Mouse (Mus musculus): ENCODE results near the gene Zpr1. TPM values are rescaled to one million over a fixed set of nuclear protein-coding genes. Genes with fewer than 3 reads are reported as not detected.
"Not testable (repeated sequence)": the region's sequence is repeated elsewhere in the genome, so short reads cannot be mapped to it uniquely, and the experiment has no call there.

The Zpr1 gene
- total RNA-seq, 4 experiments from 2014 or later: 38.6 to 52.6 (median 42.0) TPM

GRCm38 (mm10) chr9:46259111-46259510, 13.8 kb upstream of the Zpr1 start:
- no peak for DNase-seq (ENCODE audit: low spot score in 2 of 2)

GRCm38 (mm10) chr9:46261131-46261530, 11.7 kb upstream of the Zpr1 start:
- DNase-seq (ENCODE audit: low spot score in 2 of 2): no peak

GRCm38 (mm10) chr9:46268343-46268873, 4.5 kb upstream of the Zpr1 start, which contains the start of gene Apoa5:
Apoa5 (plus strand) TSS chr9:46268633.
- no peak for DNase-seq (ENCODE audit: low spot score in 2 of 2)

GRCm38 (mm10) chr9:46269125-46269524, 3.7 kb upstream of the Zpr1 start:
- no peak for DNase-seq (ENCODE audit: low spot score in 2 of 2)

DNA sequence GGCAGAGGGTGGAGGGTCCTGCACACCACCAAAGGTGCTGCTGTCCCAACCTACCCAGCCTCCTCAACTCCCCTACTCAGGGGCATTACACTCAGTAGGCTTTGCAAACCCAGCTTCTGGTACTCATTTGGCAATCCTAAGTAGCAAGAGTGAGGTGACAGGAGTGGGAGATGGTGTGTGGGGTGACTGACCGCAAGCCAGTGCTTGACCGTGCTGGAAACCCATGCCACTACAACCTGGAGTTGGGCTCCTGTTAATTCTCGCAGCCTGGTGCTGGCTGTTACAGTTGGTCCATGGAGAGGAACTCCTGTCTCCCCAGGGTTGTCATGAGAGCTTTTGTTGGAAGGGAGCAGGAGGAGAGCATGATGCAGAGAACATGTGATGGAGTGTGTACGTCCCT, 2.1 kb upstream of the Zpr1 start:
- no peak for DNase-seq (ENCODE audit: low spot score in 2 of 2)

- DNase-seq (ENCODE audit: low spot score in 2 of 2): no peak
Measured at GRCm38 (mm10) chr9:46272070-46272469, 794 bp upstream of the Zpr1 start.

DNA sequence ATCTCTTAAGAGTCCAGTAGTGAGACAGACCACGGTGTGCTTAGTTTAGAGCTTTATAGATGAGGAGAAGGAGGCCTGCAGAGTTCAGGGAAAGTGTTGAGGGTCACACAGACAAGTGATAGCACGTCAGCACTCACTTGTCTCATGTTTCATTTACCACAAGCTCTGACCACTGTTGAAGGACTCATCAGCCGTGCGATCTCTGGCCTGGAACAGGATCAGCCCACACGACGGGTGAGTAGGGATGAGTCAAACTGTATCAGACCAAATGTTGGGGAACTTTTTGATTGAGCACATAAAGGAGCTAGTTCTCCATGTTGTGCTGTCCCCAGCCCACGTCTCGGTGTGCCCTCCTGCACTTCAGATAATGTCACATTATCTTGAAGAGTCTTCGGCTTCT, 1.6 kb downstream of the Zpr1 start:
- DNase-seq (ENCODE audit: low spot score in 2 of 2): no peak

GRCm38 (mm10) chr9:46282631-46283436, 10.0 kb downstream of the Zpr1 start, which contains the start of gene Bud13:
Bud13 (plus strand) TSS chr9:46283008.
- peak; percentile 85 to 92 for DNase-seq (ENCODE audit: low spot score in 2 of 2)

DNA sequence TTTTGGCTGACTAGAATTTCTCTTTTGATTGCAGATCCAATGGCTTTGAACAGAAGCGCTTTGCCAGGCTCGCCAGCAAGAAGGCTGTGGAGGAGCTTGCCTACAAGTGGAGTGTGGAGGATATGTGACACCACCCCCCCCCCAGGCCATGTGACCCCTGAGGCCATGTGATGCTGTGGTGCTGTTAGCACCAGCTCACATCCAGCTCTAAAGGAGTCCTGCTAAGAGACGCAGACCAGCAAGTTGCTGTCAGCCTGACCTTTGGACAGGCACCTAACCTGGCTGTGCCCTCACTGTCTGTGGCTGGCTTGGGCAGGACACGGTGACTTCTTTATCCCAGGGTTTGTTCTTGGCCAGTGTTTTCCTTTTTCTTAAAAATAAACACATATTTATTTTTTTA, 25.5 kb downstream of the Zpr1 start:
- DNase-seq (ENCODE audit: low spot score in 2 of 2): no peak

GRCm38 (mm10) chr9:46302142-46302541, 29.3 kb downstream of the Zpr1 start:
- peak in 1 of 2 experiments; percentile 64 for DNase-seq (ENCODE audit: low spot score in 2 of 2)

- DNase-seq (ENCODE audit: low spot score in 2 of 2): no peak
Measured at GRCm38 (mm10) chr9:46309121-46309520, 36.3 kb downstream of the Zpr1 start.

DNA sequence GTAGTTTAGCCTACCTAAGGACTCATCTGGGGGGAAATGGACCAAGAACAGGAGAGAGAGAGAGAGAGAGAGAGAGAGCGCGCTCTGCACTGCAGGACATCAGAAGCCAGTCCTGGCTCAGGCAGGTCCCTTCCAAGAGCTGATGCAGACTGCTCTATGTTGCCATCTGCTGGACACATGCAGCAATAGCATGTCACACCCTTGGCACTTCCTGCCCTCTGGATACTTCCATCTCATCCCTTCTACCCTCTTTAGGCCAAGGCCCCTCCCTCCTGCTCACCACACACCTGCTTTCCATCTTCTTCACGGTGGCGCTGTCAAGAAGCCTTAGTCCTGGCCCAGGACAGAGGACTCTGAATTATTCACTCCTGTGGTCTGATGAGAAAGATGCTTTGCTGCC, 41.6 kb downstream of the Zpr1 start:
- DNase-seq (ENCODE audit: low spot score in 2 of 2): peak in 1 of 2 experiments; percentile 66

DNA sequence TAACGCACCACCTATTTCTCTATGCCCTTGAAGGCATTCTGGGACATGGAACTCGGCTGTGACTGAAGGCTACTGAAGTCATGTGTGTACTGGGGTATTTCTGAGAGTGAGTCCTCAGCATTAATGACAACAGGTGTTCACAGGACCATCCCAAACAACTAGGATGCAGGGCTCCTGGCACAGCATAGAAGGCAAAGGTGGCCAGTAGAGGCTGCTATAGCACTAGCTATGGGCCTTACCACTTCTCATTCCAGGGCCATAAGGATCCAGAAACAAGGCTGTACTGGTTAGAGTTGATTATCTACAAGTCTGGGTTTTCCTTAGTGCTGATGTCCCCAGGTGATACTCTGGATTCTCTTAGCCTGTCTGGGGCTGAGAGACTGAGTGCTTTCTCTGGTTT, 42.1 kb downstream of the Zpr1 start:
- no peak for DNase-seq (ENCODE audit: low spot score in 2 of 2)

- peak; percentile 62 to 66 for DNase-seq (ENCODE audit: low spot score in 2 of 2)
Measured at GRCm38 (mm10) chr9:46315807-46316365, 43.0 kb downstream of the Zpr1 start.

DNA sequence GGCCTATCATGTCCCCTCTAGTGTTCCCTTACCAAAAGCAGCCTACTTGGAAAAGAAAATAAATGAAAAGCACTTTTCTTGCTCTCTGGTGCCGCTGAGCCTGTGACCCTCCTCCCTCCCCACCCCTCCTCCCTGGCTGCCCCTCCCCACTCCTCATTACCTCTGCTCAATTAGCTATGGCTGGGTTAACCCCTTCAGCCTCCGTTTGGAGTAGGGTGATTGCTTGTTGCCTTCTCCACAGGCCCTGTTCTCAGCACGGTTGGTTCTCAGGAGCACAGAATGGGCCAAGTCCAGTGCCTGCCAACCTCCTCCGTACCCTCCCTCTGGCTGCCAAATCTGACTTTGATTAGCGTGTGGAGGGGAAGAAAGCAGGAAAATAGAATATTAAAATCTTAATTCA, 43.5 kb downstream of the Zpr1 start:
- peak in 1 of 2 experiments; percentile 51 for DNase-seq (ENCODE audit: low spot score in 2 of 2)

DNA sequence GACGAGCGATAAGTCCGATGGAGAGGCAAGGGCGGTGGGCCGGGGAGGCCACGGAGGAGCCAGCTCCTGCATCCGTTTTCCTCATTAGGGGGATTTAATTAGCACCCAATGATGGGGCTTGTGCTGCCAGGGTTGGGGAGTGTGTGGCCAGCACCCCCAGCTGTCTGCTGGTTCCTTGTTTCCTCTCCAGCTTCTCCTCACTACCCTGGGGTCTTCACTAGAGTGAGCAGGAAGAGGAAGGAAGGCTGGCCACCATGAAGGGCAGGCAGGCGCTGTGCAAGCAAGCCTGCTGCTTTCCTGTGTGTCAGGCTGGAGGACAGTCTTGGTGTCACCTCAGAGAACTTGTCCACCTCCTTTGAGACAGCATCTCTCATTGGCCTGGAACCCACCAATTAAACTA, 44.0 kb downstream of the Zpr1 start:
- peak in 1 of 2 experiments; percentile 21 for DNase-seq (ENCODE audit: low spot score in 2 of 2)

DNA sequence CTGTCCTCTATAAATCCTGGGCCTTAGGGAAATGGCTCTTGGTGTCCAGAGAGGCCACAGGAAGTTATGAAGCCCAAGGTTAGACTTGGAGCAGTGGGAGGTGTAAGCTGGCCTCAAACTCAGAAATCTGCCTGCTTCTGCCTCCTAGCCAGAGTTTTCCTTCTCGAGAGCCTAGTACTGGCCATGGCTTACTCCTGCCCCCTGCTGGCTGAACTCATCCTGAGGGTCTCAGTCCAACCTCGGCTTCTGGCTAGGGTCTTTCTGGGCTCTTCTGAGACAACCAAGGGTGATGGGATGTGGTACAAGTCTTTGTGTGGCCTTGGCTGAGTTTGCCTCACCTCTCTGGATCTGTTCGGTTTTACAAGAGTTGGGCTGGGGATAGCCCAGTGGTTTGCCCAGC, 45.1 kb downstream of the Zpr1 start:
- no peak for DNase-seq (ENCODE audit: low spot score in 2 of 2)

GRCm38 (mm10) chr9:46319886-46320285, 47.0 kb downstream of the Zpr1 start, which contains the start of gene 4931429L15Rik:
4931429L15Rik (minus strand) TSS chr9:46319986.
- DNase-seq (ENCODE audit: low spot score in 2 of 2): not testable (repeated sequence)

GRCm38 (mm10) chr9:46320461-46320860, 47.6 kb downstream of the Zpr1 start:
- DNase-seq (ENCODE audit: low spot score in 2 of 2): no peak

DNA sequence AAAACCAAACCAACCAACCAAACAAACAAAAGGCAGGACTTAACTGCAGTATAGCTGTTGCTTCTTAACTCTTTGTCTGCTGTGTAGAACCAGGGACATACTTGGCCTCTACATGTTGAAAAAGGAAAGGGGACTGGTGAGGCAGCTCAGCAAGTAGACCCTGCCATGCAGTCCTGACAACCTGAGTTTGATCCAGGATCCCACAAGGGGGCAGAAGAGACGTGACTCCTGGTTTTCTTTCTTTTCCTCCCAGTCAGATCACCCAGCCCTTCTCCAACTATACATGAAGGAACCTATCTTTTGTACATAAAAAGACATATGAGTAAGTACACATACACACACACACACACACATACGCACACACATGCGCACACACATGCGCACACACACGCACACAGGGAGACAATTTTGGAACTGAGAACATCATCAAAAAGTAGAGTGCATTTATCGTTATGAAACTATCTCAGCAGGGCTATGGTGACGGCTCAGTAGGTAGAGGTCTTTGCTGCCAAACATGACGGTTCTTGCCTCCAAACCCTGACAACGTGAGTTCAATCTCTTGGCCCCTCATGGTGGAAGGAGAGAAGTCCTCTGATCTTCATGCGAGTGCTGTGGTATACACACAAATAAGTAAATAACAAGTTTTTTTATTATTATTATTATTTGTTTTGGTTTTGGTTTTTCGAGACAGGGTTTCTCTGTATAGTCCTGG, 54.0 kb downstream of the Zpr1 start:
- no peak for DNase-seq (ENCODE audit: low spot score in 2 of 2)

DNA sequence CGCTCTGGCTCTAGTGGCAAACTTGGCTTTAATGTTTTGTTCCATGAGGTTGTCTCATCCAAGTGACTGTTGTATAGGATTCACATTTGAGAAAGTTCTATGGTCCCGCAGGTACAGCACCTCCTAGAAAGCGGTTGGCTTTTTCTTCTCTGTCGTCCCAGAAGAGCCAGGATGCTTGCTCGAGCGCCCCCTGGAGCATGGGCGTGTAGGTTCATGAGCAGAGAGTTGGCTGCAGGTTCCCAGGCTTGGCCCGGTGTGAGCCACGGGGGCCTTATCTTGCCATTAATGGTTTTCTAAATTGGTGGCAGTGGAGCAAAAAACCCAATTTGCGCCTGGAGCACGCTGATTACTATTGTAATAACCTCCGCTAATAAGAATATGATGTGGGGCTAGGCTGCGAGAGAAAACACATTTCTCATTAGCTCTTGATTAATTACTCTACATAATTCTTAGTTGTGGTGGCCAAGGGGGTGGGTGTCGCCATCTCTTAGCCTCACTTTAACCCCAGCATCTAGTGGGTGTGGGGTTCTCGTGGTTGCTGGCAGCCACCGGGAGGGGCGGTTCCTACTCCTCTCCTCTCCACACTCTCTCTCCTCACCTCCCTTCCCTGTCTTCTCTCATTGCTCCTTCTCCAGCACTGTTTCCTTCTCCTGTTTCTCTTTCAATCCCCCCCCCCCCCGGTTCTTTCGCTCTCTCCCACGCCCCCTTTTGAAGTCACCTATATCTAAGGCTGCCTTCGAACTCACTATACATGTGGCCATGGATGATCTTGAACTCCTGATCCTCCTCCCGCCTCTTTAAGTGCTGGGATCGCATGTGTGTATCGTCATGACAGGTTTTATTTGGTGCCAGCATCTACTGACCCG, 55.1 kb downstream of the Zpr1 start:
- no peak for DNase-seq (ENCODE audit: low spot score in 2 of 2)

Data from layer of hippocampus, adult 8-10 months (tissue).